Mouse (Mus musculus): ENCODE measurements around the gene Arhgap33.

DNA sequence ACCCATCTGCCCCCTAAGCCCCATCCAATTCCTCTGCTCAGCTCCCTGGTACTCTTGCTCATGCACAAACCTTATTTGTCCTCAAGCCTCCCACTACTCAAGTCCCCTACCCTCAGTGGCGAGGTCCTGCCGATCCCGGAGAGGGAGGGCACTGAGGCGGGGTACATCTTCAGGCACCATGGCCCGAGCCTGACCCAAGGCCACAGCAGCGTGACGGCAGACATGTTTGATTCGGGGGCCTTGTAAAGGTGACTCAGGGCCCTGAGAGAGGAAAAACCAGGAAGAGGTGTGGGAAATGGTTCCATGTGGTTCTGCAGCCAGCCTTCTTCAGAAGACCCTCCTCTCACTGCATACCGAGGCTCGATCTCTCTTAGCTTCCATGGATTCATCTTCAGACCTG lies 49.5 kb upstream of the Arhgap33 start:
- TF ChIP-seq EP300 (IDR thresholded peaks at IDR 0.05; ENCODE audit: insufficient read depth, low read depth, low read length) (no peak), CTCF (IDR thresholded peaks at IDR 0.05) (no peak)

All from heart, adult 2 months (tissue).